28 mouse cellular contexts compared by ENCODE assay signal in the genomic region with DNA sequence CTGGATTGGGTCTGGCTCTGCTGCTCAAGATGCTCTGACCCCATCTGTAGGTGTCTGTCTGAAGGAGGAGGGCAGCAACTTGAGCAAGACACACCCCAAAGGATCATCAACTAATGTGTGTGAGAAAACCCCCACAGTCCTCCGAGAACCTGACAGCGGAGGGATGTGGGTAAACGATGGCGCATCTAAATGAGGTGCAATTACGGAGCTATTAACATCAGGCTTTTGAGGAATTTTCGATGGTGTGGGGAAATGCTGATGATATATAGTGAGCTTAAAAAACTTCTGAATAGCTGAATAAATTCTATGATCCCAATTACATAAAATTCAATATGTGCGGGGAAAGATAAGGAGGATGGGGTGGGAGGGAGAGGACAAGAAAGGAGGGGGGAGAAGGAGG.
"Had no signal": no experiment of that assay in that cellular context is flagged by ENCODE, and none has a peak within 500 bp of the region (broad histone marks: within the 10 kb centered on the region; RNA-seq: fewer than 3 reads in every experiment).

No protein-coding gene starts in this region.

- H3K4me2 ChIP-seq: heart, embryonic 11.5 days; heart, embryonic 13.5 days; heart, embryonic 15.5 days; hindbrain, embryonic 15.5 days; kidney, embryonic 15.5 days; limb, embryonic 12.5 days; liver, embryonic 11.5 days; liver, embryonic 13.5 days; liver, embryonic 15.5 days had no signal

- H3K4me3 ChIP-seq: heart, adult 2 months; heart, embryonic 13.5 days; heart, embryonic 15.5 days; hindbrain, embryonic 15.5 days; kidney, embryonic 15.5 days; left cerebral cortex, adult 2 months; limb, embryonic 10.5 days; limb, embryonic 12.5 days; liver, embryonic 13.5 days; liver, embryonic 15.5 days had no signal

- H3K9ac ChIP-seq: heart, embryonic 13.5 days; heart, embryonic 15.5 days; hindbrain, embryonic 15.5 days; kidney, embryonic 15.5 days; limb, embryonic 12.5 days; liver, embryonic 13.5 days; liver, embryonic 15.5 days; liver, postnatal 0 days had no signal

- H3K9me3 ChIP-seq: heart, embryonic 13.5 days; heart, embryonic 15.5 days; hindbrain, embryonic 15.5 days; kidney, embryonic 15.5 days; limb, embryonic 10.5 days; limb, embryonic 12.5 days; liver, embryonic 13.5 days; liver, embryonic 15.5 days had no signal

- ATAC-seq: hindbrain, postnatal 0 days; intestine, embryonic 16.5 days; liver, postnatal 0 days had no signal

- H3K4me1 ChIP-seq: heart, embryonic 13.5 days; heart, embryonic 15.5 days; hindbrain, embryonic 15.5 days; kidney, embryonic 15.5 days; limb, embryonic 12.5 days; liver, embryonic 13.5 days; liver, embryonic 15.5 days had no signal

- H3K27me3 ChIP-seq: hindbrain, embryonic 15.5 days; liver, embryonic 13.5 days; liver, embryonic 15.5 days had no signal

- DNase-seq: gastrocnemius, postnatal 14 days; gastrocnemius, postnatal 36 days; heart, adult 11 months; heart, adult 2 months; heart, postnatal 14 days; heart, postnatal 36 days; kidney, adult 11 months; kidney, adult 2 months; kidney, adult 9 months; kidney, postnatal 14 days; kidney, postnatal 36 days; layer of hippocampus, adult 9-11 months; liver; liver, embryonic 13.5 days; liver, postnatal 0 days had no signal

- H3K27ac ChIP-seq: heart, adult 2 months; heart, embryonic 13.5 days; heart, embryonic 15.5 days; hindbrain, embryonic 15.5 days; hindbrain, postnatal 0 days; kidney, embryonic 15.5 days; kidney, postnatal 0 days; left cerebral cortex, adult 2 months; limb, embryonic 10.5 days; limb, embryonic 12.5 days; liver, embryonic 13.5 days; liver, embryonic 15.5 days had no signal

- H3K36me3 ChIP-seq: heart, embryonic 13.5 days; heart, embryonic 15.5 days; hindbrain, embryonic 15.5 days; kidney, embryonic 15.5 days; limb, embryonic 10.5 days; limb, embryonic 12.5 days; liver, embryonic 13.5 days; liver, embryonic 15.5 days had no signal
